Mouse (Mus musculus) megakaryocyte progenitor cell, adult 5-6 weeks (primary cell): Measurements from ENCODE around the gene Pcid2. TPM values are rescaled to one million over a fixed set of nuclear protein-coding genes. Genes with fewer than 3 reads are reported as not detected.
"Not testable (repeated sequence)": the region's sequence is repeated elsewhere in the genome, so short reads cannot be mapped to it uniquely, and the experiment has no call there.

Source experiments
- ATAC-seq: replicated peaks from 2 replicates; pipeline ENCODE4 v1.8.0; 2016; ENCODE audit warnings: mild to moderate bottlenecking, moderate TSS enrichment, inconsistent platforms; ENCODE audit not compliant: poor library complexity
- total RNA-seq, 2 experiments: library from RNA; stranded (forward) in 1 of 2; stranded (reverse) in 1 of 2; fragments of 157-497, 149-512 nt in 1 of 2; fragments of 200-1000 nt in 1 of 2; gene quantifications; 2 replicates each; pipeline versions ENCODE4 v1.2.3 to v1.2.4; 2015 to 2017

Gene Pcid2
- total RNA-seq, 2 experiments from 2014 or later, result 16.5 to 20.6 TPM

GRCm38 (mm10) chr8:13104691-13105086, 570 bp downstream of the Pcid2 start:
- ATAC-seq, result peak; percentile 51

- ATAC-seq, result no peak
Observed at GRCm38 (mm10) chr8:13077542-13077941, 27.7 kb downstream of the Pcid2 start.

GRCm38 (mm10) chr8:13075579-13075978, 29.7 kb downstream of the Pcid2 start:
- not testable (repeated sequence) for ATAC-seq

- ATAC-seq, result peak; percentile 89
Observed at GRCm38 (mm10) chr8:13075044-13075443, 30.2 kb downstream of the Pcid2 start.

- no peak for ATAC-seq
Observed at GRCm38 (mm10) chr8:13073255-13073654, 32.0 kb downstream of the Pcid2 start.

- no peak for ATAC-seq
Observed at GRCm38 (mm10) chr8:13063112-13063511, 42.1 kb downstream of the Pcid2 start.

GRCm38 (mm10) chr8:13060441-13061150, 44.7 kb downstream of the Pcid2 start, which contains the start of gene Proz:
Gene Proz, plus strand, starts transcription at chr8:13060914.
- no peak for ATAC-seq

GRCm38 (mm10) chr8:13057351-13057750, 47.9 kb downstream of the Pcid2 start:
- no peak for ATAC-seq

- ATAC-seq, result no peak
Observed at GRCm38 (mm10) chr8:13050550-13050949, 54.7 kb downstream of the Pcid2 start.

GRCm38 (mm10) chr8:13047652-13048051, 57.6 kb downstream of the Pcid2 start:
- ATAC-seq, result no peak

- ATAC-seq, result no peak
Observed at GRCm38 (mm10) chr8:13041459-13041858, 63.8 kb downstream of the Pcid2 start.

- ATAC-seq, result peak; percentile 64
Observed at GRCm38 (mm10) chr8:13039054-13039453, 66.2 kb downstream of the Pcid2 start.

GRCm38 (mm10) chr8:13037569-13037968, 67.7 kb downstream of the Pcid2 start:
- ATAC-seq, result no peak

GRCm38 (mm10) chr8:13037015-13037414, 68.2 kb downstream of the Pcid2 start, which contains the start of gene F10:
Gene F10, plus strand, starts transcription at chr8:13037308.
- peak; percentile 72 for ATAC-seq

GRCm38 (mm10) chr8:13036346-13036812, 68.9 kb downstream of the Pcid2 start:
- peak; percentile 50 for ATAC-seq

- ATAC-seq, result peak; percentile 72
Observed at GRCm38 (mm10) chr8:13028482-13028881, 76.8 kb downstream of the Pcid2 start.

- ATAC-seq, result peak; percentile 74
Observed at GRCm38 (mm10) chr8:13027615-13028014, 77.6 kb downstream of the Pcid2 start.

Other genes with a start within 250 kb of the Pcid2 start
- gene Mcf2l, start 231.7 kb downstream of the Pcid2 start, total RNA-seq (2015), result 7.6 and 8.8 TPM in 2 replicates
- gene Mcf2l, start 231.7 kb downstream of the Pcid2 start, total RNA-seq (2017), result 19.9 and 20.2 TPM in 2 replicates
- gene F7, start 79.4 kb downstream of the Pcid2 start, total RNA-seq (2015), result 0.15 and 0.72 TPM in 2 replicates
- 0.44 and 0.79 TPM in 2 replicates for gene F7, start 79.4 kb downstream of the Pcid2 start, total RNA-seq (2017)
- gene F10, start 68.2 kb downstream of the Pcid2 start, total RNA-seq (2015), result 8.3 and 17.8 TPM in 2 replicates
- 21.9 and 28.2 TPM in 2 replicates for gene F10, start 68.2 kb downstream of the Pcid2 start, total RNA-seq (2017)
- not detected in 2 replicates for gene Proz, start 44.5 kb downstream of the Pcid2 start, total RNA-seq (2015)
- gene Proz, start 44.5 kb downstream of the Pcid2 start, total RNA-seq (2017), result 0.04 TPM in 1 of 2 replicates, not detected in the other
- gene Cul4a, start 162 bp upstream of the Pcid2 start, total RNA-seq (2015), result 84.2 and 89.0 TPM in 2 replicates
- gene Cul4a, start 162 bp upstream of the Pcid2 start, total RNA-seq (2017), result 78.0 and 102 TPM in 2 replicates
- gene Lamp1, start 53.7 kb upstream of the Pcid2 start, total RNA-seq (2015), result 209 and 240 TPM in 2 replicates
- gene Lamp1, start 53.7 kb upstream of the Pcid2 start, total RNA-seq (2017), result 259 and 273 TPM in 2 replicates
- 0.71 and 1.0 TPM in 2 replicates for gene Grtp1, start 95.2 kb upstream of the Pcid2 start, total RNA-seq (2015)
- gene Grtp1, start 95.2 kb upstream of the Pcid2 start, total RNA-seq (2017), result 0.08 and 0.37 TPM in 2 replicates
- gene Adprhl1, start 148.7 kb upstream of the Pcid2 start, total RNA-seq (2015), result not detected in 2 replicates
- gene Adprhl1, start 148.7 kb upstream of the Pcid2 start, total RNA-seq (2017), result not detected in 2 replicates
- 13.2 and 16.8 TPM in 2 replicates for gene Dcun1d2, start 182.7 kb upstream of the Pcid2 start, total RNA-seq (2015)
- gene Dcun1d2, start 182.7 kb upstream of the Pcid2 start, total RNA-seq (2017), result 18.9 and 23.2 TPM in 2 replicates
- 10.1 and 10.5 TPM in 2 replicates for gene Tmco3, start 182.7 kb upstream of the Pcid2 start, total RNA-seq (2015)
- 9.5 and 13.0 TPM in 2 replicates for gene Tmco3, start 182.7 kb upstream of the Pcid2 start, total RNA-seq (2017)
- gene Tfdp1, start 233.3 kb upstream of the Pcid2 start, total RNA-seq (2015), result 315 and 317 TPM in 2 replicates
- gene Tfdp1, start 233.3 kb upstream of the Pcid2 start, total RNA-seq (2017), result 229 and 230 TPM in 2 replicates